Mouse (Mus musculus) kidney, adult 2 months (tissue): ENCODE data around the gene Pdzrn3.

Experiments used
- CTCF ChIP-seq: fragments of 200-500 bp; conservative IDR thresholded peaks from 2 replicates; pipeline ENCODE4 v1.5.1; 2011; ENCODE audit warnings: low read depth, mild to moderate bottlenecking, control low read depth, low read length, moderate library complexity, mixed read lengths; ENCODE audit not compliant: insufficient read depth, insufficient read length
- POLR2A ChIP-seq: fragments of 200-500 bp; IDR thresholded peaks from one replicate; pipeline ENCODE4 v1.6.1; 2011; ENCODE audit warnings: low read depth, low read length, control low read depth

GRCm38 (mm10) chr6:101307964-101308531 lies 69.6 kb downstream of the Pdzrn3 start:
- TF ChIP-seq CTCF: no peak
- no peak for TF ChIP-seq POLR2A
